Mouse (Mus musculus) CH12.LX (cell line): Measurements from ENCODE around the gene Klhl11.
A peak's percentile ranks its signal among the peaks of the same experiment; 100 is the strongest.

Experiments used
- CTCF ChIP-seq, 2 experiments: IDR thresholded peaks in 1 of 2; conservative IDR thresholded peaks in 1 of 2; 2 replicates each; pipeline ENCODE4 v1.5.1; 2011 to 2012; ENCODE audit warnings: low read depth in 2 of 2, low read length in 2 of 2, improper control_type of control experiment in 1 of 2, inconsistent platforms in 1 of 2, mild to moderate bottlenecking in 1 of 2, moderate library complexity in 1 of 2
- EP300 ChIP-seq: IDR thresholded peaks from 2 replicates; pipeline ENCODE4 v1.6.1; 2011; ENCODE audit warnings: low read length, improper control_type of control experiment
- KAT2A ChIP-seq: IDR thresholded peaks from 2 replicates; pipeline ENCODE4 v1.6.1; 2012; ENCODE audit warnings: low read length, improper control_type of control experiment, inconsistent platforms; ENCODE audit not compliant: insufficient replicate concordance
- POLR2A ChIP-seq: IDR thresholded peaks from 2 replicates; pipeline ENCODE4 v1.6.1; 2011; ENCODE audit warnings: low read depth, mild to moderate bottlenecking, improper control_type of control experiment, low read length
- RAD21 ChIP-seq: IDR thresholded peaks from 2 replicates; pipeline ENCODE4 v1.6.1; 2011; ENCODE audit warnings: low read depth, mild to moderate bottlenecking, low read length, improper control_type of control experiment, moderate library complexity
- SIN3A ChIP-seq: IDR thresholded peaks from 2 replicates; pipeline ENCODE4 v1.6.1; 2012; ENCODE audit warnings: low read length, improper control_type of control experiment, inconsistent platforms
- ZC3H11A ChIP-seq: IDR thresholded peaks from 2 replicates; pipeline ENCODE4 v1.6.1; 2012; ENCODE audit warnings: low read depth, mild to moderate bottlenecking, inconsistent platforms, low read length, improper control_type of control experiment

GRCm38 (mm10) chr11:100490951-100491350 is 18.4 kb upstream of the Klhl11 start:
- TF ChIP-seq CTCF (conservative IDR thresholded peaks at IDR 0.05 in 1 of 2, IDR thresholded peaks at IDR 0.05 in 1 of 2; ENCODE audit: low read depth in 2 of 2, low read length in 2 of 2) = peak in 1 of 2 experiments; percentile 85; a peak in 3 of 4 replicates
- TF ChIP-seq POLR2A = no peak
- peak; percentile 34 for TF ChIP-seq RAD21
- no peak for TF ChIP-seq KAT2A
- no peak for TF ChIP-seq ZC3H11A
- no peak for TF ChIP-seq EP300
- no peak for TF ChIP-seq SIN3A
